Mouse (Mus musculus): ENCODE results near the gene Gapdh. TPM values are rescaled to one million over a fixed set of nuclear protein-coding genes. Genes with fewer than 3 reads are reported as not detected.

Gene Gapdh
- polyA plus RNA-seq, 1 experiment from 2014 or later: 1,509 TPM

GRCm38 (mm10) chr6:125146797-125147196 lies 19.5 kb downstream of the Gapdh start:
- Histone ChIP-seq H3K36me3 (peaks cover 17% of the 10 kb centered on the region), H3K4me2 (peak overlapping the region; percentile 79), H3K27me3 (replicated peaks) (no peaks in the 10 kb centered on the region), H3K9ac (no peak overlapping the region), H3K4me3 (replicated peaks) (peak overlapping the region; percentile 5; the same call in 1 of the 2 replicates), H3K27ac (no peak overlapping the region), H3K4me1 (peaks cover 44% of the 10 kb centered on the region), H3K9me3 (no peaks in the 10 kb centered on the region)
- no peak for ATAC-seq (ENCODE audit: insufficient read depth, low FRiP score, low read depth)
- 76% methylated on average over 4 of the region's 4 CpGs for WGBS

GRCm38 (mm10) chr6:125146148-125146547 lies 20.1 kb downstream of the Gapdh start:
- H3K36me3 ChIP-seq: peaks cover 20% of the 10 kb centered on the region
- H3K9me3 ChIP-seq: no peaks in the 10 kb centered on the region
- H3K4me3 ChIP-seq (replicated peaks): peak overlapping the region; percentile 63
- no peaks in the 10 kb centered on the region for H3K27me3 ChIP-seq (replicated peaks)
- ATAC-seq (ENCODE audit: insufficient read depth, low FRiP score, low read depth): no peak
- H3K27ac ChIP-seq: 0 out of 2 replicates have a peak overlapping the region, but pooled peaks have one; percentile 7
- H3K4me2 ChIP-seq: peak overlapping the region; percentile 79
- peaks cover 44% of the 10 kb centered on the region for H3K4me1 ChIP-seq
- no peak overlapping the region for H3K9ac ChIP-seq
- 54% methylated on average over 7 of the region's 7 CpGs for WGBS

- 6% methylated on average over 35 of the region's 35 CpGs for WGBS
- peaks cover 44% of the 10 kb centered on the region for H3K4me1 ChIP-seq
- peak; percentile 50; the same call in 1 of the 2 replicates for ATAC-seq (ENCODE audit: insufficient read depth, low FRiP score, low read depth)
Observed at GRCm38 (mm10) chr6:125145479-125145951, 20.8 kb downstream of the Gapdh start.

GRCm38 (mm10) chr6:125145001-125145400 lies 21.3 kb downstream of the Gapdh start, which contains the start of gene Iffo1:
Gene Iffo1, plus strand, starts transcription at chr6:125145241.
- 1% methylated on average over 16 of the region's 16 CpGs for WGBS

More at GRCm38 (mm10) chr6:125145479-125145951, 20.8 kb downstream of the Gapdh start:
- Histone ChIP-seq H3K4me2 (peak overlapping the region; percentile 79), H3K9ac (peak overlapping the region; percentile 47), H3K4me3 (replicated peaks) (peak overlapping the region; percentile 63), H3K27ac (peak overlapping the region; percentile 86), H3K36me3 (peaks cover 24% of the 10 kb centered on the region), H3K9me3 (no peaks in the 10 kb centered on the region), H3K27me3 (replicated peaks) (no peaks in the 10 kb centered on the region)

GRCm38 (mm10) chr6:125143904-125144303 lies 22.4 kb downstream of the Gapdh start:
- WGBS: 78% methylated on average over 9 of the region's 9 CpGs
- no peak overlapping the region for H3K9ac ChIP-seq
- no peak overlapping the region for H3K4me3 ChIP-seq (replicated peaks)
- no peaks in the 10 kb centered on the region for H3K27me3 ChIP-seq (replicated peaks)
- no peak overlapping the region for H3K27ac ChIP-seq
- H3K36me3 ChIP-seq: peaks cover 39% of the 10 kb centered on the region
- H3K9me3 ChIP-seq: no peaks in the 10 kb centered on the region
- H3K4me2 ChIP-seq: no peak overlapping the region
- H3K4me1 ChIP-seq: peaks cover 38% of the 10 kb centered on the region
- no peak for ATAC-seq (ENCODE audit: insufficient read depth, low FRiP score, low read depth)

More at GRCm38 (mm10) chr6:125145001-125145400, 21.3 kb downstream of the Gapdh start, which contains the start of gene Iffo1:
- no peaks in the 10 kb centered on the region for H3K9me3 ChIP-seq
- peak within 1 kb of the TSS; percentile 79 for H3K4me2 ChIP-seq
- peak within 1 kb of the TSS; percentile 63 for H3K4me3 ChIP-seq (replicated peaks)
- peaks cover 44% of the 10 kb centered on the region for H3K4me1 ChIP-seq
- no peaks in the 10 kb centered on the region for H3K27me3 ChIP-seq (replicated peaks)
- H3K36me3 ChIP-seq: peaks cover 28% of the 10 kb centered on the region
- peak within 1 kb of the TSS; percentile 86 for H3K27ac ChIP-seq
- H3K9ac ChIP-seq: peak within 1 kb of the TSS; percentile 47
- ATAC-seq (ENCODE audit: insufficient read depth, low FRiP score, low read depth): peak; percentile 88

GRCm38 (mm10) chr6:125143128-125143527 lies 23.1 kb downstream of the Gapdh start:
- no peak for ATAC-seq (ENCODE audit: insufficient read depth, low FRiP score, low read depth)
- WGBS: 71% methylated on average over 3 of the region's 3 CpGs
- Histone ChIP-seq H3K4me1 (peaks cover 30% of the 10 kb centered on the region), H3K4me3 (replicated peaks) (no peak overlapping the region), H3K27ac (no peak overlapping the region), H3K4me2 (no peak overlapping the region), H3K36me3 (peaks cover 44% of the 10 kb centered on the region), H3K27me3 (replicated peaks) (no peaks in the 10 kb centered on the region), H3K9ac (no peak overlapping the region), H3K9me3 (no peaks in the 10 kb centered on the region)

GRCm38 (mm10) chr6:125142436-125142835 lies 23.8 kb downstream of the Gapdh start:
- no peaks in the 10 kb centered on the region for H3K9me3 ChIP-seq
- peaks cover 26% of the 10 kb centered on the region for H3K4me1 ChIP-seq
- WGBS: 86% methylated on average over 8 of the region's 8 CpGs
- no peak overlapping the region for H3K27ac ChIP-seq
- no peak overlapping the region for H3K9ac ChIP-seq
- ATAC-seq (ENCODE audit: insufficient read depth, low FRiP score, low read depth): no peak
- no peak overlapping the region for H3K4me2 ChIP-seq
- H3K27me3 ChIP-seq (replicated peaks): no peaks in the 10 kb centered on the region
- H3K36me3 ChIP-seq: peaks cover 48% of the 10 kb centered on the region
- H3K4me3 ChIP-seq (replicated peaks): no peak overlapping the region

GRCm38 (mm10) chr6:125139747-125140146 lies 26.5 kb downstream of the Gapdh start:
- H3K4me1 ChIP-seq: peaks cover 4% of the 10 kb centered on the region
- no peaks in the 10 kb centered on the region for H3K27me3 ChIP-seq (replicated peaks)
- no peak overlapping the region for H3K4me2 ChIP-seq
- no peak overlapping the region for H3K4me3 ChIP-seq (replicated peaks)
- no peak overlapping the region for H3K9ac ChIP-seq
- H3K36me3 ChIP-seq: peaks cover 71% of the 10 kb centered on the region
- H3K27ac ChIP-seq: no peak overlapping the region
- no peaks in the 10 kb centered on the region for H3K9me3 ChIP-seq
- ATAC-seq (ENCODE audit: insufficient read depth, low FRiP score, low read depth): no peak
- 93% methylated on average over 7 of the region's 7 CpGs for WGBS

- Histone ChIP-seq H3K4me1 (peaks cover 4% of the 10 kb centered on the region; the same call in 1 of the 2 replicates), H3K27ac (no peak overlapping the region), H3K36me3 (peaks cover 76% of the 10 kb centered on the region), H3K9me3 (no peaks in the 10 kb centered on the region), H3K9ac (no peak overlapping the region), H3K4me2 (no peak overlapping the region), H3K27me3 (replicated peaks) (no peaks in the 10 kb centered on the region), H3K4me3 (replicated peaks) (no peak overlapping the region)
- no peak for ATAC-seq (ENCODE audit: insufficient read depth, low FRiP score, low read depth)
- WGBS: 90% methylated on average over 19 of the region's 19 CpGs
Observed at GRCm38 (mm10) chr6:125137002-125137671, 29.1 kb downstream of the Gapdh start.

- H3K27me3 ChIP-seq (replicated peaks): no peaks in the 10 kb centered on the region
- peak overlapping the region; percentile 78 for H3K9ac ChIP-seq
- H3K27ac ChIP-seq: 0 out of 2 replicates have a peak overlapping the region, but pooled peaks have one; percentile 21
- H3K4me1 ChIP-seq: peaks cover 7% of the 10 kb centered on the region; the same call in 1 of the 2 replicates
- peak overlapping the region; percentile 81 for H3K4me2 ChIP-seq
- no peaks in the 10 kb centered on the region for H3K9me3 ChIP-seq
- peaks cover 56% of the 10 kb centered on the region for H3K36me3 ChIP-seq
- 4% methylated on average over 11 of the region's 11 CpGs for WGBS
- no peak for ATAC-seq (ENCODE audit: insufficient read depth, low FRiP score, low read depth)
- H3K4me3 ChIP-seq (replicated peaks): peak overlapping the region; percentile 84
Observed at GRCm38 (mm10) chr6:125132470-125132869, 33.8 kb downstream of the Gapdh start.

GRCm38 (mm10) chr6:125131302-125132156 lies 34.7 kb downstream of the Gapdh start, which contains the start of gene Nop2:
Gene Nop2, plus strand, starts transcription at chr6:125131909.
- H3K4me2 ChIP-seq: peak within 1 kb of the TSS; percentile 81
- peak within 1 kb of the TSS; percentile 89 for H3K27ac ChIP-seq
- H3K9ac ChIP-seq: peak within 1 kb of the TSS; percentile 78
- no peaks in the 10 kb centered on the region for H3K9me3 ChIP-seq
- H3K4me3 ChIP-seq (replicated peaks): peak within 1 kb of the TSS; percentile 84
- peaks cover 55% of the 10 kb centered on the region for H3K36me3 ChIP-seq
- peaks cover 7% of the 10 kb centered on the region; the same call in 1 of the 2 replicates for H3K4me1 ChIP-seq
- ATAC-seq (ENCODE audit: insufficient read depth, low FRiP score, low read depth): peak; percentile 91
- WGBS: under 1% methylated on average over 66 of the region's 66 CpGs
- H3K27me3 ChIP-seq (replicated peaks): no peaks in the 10 kb centered on the region

All from stomach, embryonic 15.5 days (tissue).